19 mouse cellular contexts compared by ENCODE assay signal in the genomic region with DNA sequence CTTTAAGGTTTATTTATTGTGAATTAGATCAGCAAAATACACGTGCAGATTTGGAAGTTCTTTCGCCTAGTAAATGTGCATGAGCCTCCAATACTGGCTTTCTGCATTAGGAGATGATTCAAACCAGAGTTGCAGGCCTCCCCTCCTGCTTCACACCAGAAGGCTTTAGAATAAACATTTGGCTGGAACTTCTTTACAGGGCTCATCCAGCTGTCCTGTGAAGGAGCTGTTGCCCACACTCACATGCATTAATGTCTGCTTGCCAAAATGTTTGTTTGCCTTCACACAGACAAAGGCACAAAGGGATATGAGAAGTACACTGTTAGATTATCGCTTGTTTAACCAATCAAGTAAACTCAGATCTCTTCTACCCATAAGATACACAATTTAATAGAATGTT.
DNase-seq lines count a peak whose midpoint lies in the region; ATAC-seq and TF ChIP-seq lines count a peak whose summit lies in the region.
"Had no signal": no experiment of that assay in that cellular context is flagged by ENCODE, and none has a peak within 500 bp of the region (broad histone marks: within the 10 kb centered on the region; RNA-seq: fewer than 3 reads in every experiment).

No protein-coding gene starts in this region.

- TF ChIP-seq CTCF in brain, embryonic 14.5 days (IDR thresholded peaks at IDR 0.05; ENCODE audit: borderline replicate concordance, extremely low read depth, insufficient read depth, insufficient read length) = no peak

- 68% methylated on average over 3 of the region's 3 CpGs for WGBS in forebrain, embryonic 13.5 days
- WGBS in forebrain, embryonic 10.5 days = 81% methylated on average over 3 of the region's 3 CpGs
- WGBS in heart, embryonic 10.5 days = 78% methylated on average over 3 of the region's 3 CpGs

- no peak overlapping the region for H3K4me3 ChIP-seq in forebrain, embryonic 13.5 days
- no peak overlapping the region for H3K4me3 ChIP-seq in forebrain, embryonic 10.5 days
- no peak overlapping the region for H3K4me3 ChIP-seq in heart, embryonic 10.5 days
- H3K4me3 ChIP-seq: heart, embryonic 15.5 days; neural tube, embryonic 12.5 days had no signal

- no peak overlapping the region for H3K4me2 ChIP-seq in forebrain, embryonic 13.5 days
- H3K4me2 ChIP-seq: heart, embryonic 15.5 days; neural tube, embryonic 12.5 days had no signal

- no peak overlapping the region for H3K9ac ChIP-seq in forebrain, embryonic 13.5 days
- H3K9ac ChIP-seq: heart, embryonic 15.5 days; neural tube, embryonic 12.5 days had no signal

- H3K4me1 ChIP-seq in forebrain, embryonic 13.5 days = no peaks in the 10 kb centered on the region
- no peaks in the 10 kb centered on the region for H3K4me1 ChIP-seq in forebrain, embryonic 10.5 days
- no peaks in the 10 kb centered on the region for H3K4me1 ChIP-seq in heart, embryonic 10.5 days
- H3K4me1 ChIP-seq: neural tube, embryonic 12.5 days had no signal

- H3K27me3 ChIP-seq in forebrain, embryonic 13.5 days = no peaks in the 10 kb centered on the region
- no peaks in the 10 kb centered on the region for H3K27me3 ChIP-seq in forebrain, embryonic 10.5 days (ENCODE audit: poor library complexity, severe bottlenecking)
- H3K27me3 ChIP-seq in heart, embryonic 10.5 days (ENCODE audit: insufficient read depth, poor library complexity, severe bottlenecking) = no peaks in the 10 kb centered on the region
- H3K27me3 ChIP-seq: CH12.LX; heart, embryonic 15.5 days; neural tube, embryonic 12.5 days had no signal

- no peak for TF ChIP-seq POLR2A in brain, embryonic 14.5 days (IDR thresholded peaks at IDR 0.05; ENCODE audit: borderline replicate concordance, extremely low read depth, insufficient read depth, insufficient read length, poor library complexity, severe bottlenecking)

- DNase-seq in forebrain, embryonic 10.5 days (ENCODE audit: extremely low spot score, low spot score) = no peak
- DNase-seq in layer of hippocampus, adult 18-20 months (ENCODE audit: low spot score in 2 of 2) = peak; percentile 47 to 68
- no peak for DNase-seq in layer of hippocampus, postnatal 10 days (ENCODE audit: low spot score in 2 of 2)
- DNase-seq in brain, embryonic 14.5 days (ENCODE audit: low read depth) = peak; percentile 84
- peak; percentile 19 for DNase-seq in right cerebral cortex, postnatal 25 days
- DNase-seq in heart, embryonic 10.5 days (ENCODE audit: low spot score) = no peak
- DNase-seq: adrenal gland, postnatal 14 days; cerebellum, adult 8-10 months; embryo, embryonic 11 days; heart, adult 11 months; kidney, adult 9 months; kidney, postnatal 4 days; lung, adult 18-20 months; lung, postnatal 36 days; thymus, postnatal 25 days had no signal

- peak; percentile 80 for ATAC-seq in forebrain, embryonic 13.5 days

- no peak overlapping the region for H3K27ac ChIP-seq in forebrain, embryonic 13.5 days
- no peak overlapping the region for H3K27ac ChIP-seq in forebrain, embryonic 10.5 days
- H3K27ac ChIP-seq in heart, embryonic 10.5 days = no peak overlapping the region
- H3K27ac ChIP-seq: heart, embryonic 15.5 days; neural tube, embryonic 12.5 days had no signal

- no peaks in the 10 kb centered on the region for H3K36me3 ChIP-seq in forebrain, embryonic 13.5 days (ENCODE audit: poor library complexity, severe bottlenecking)
- H3K36me3 ChIP-seq in forebrain, embryonic 10.5 days (replicated peaks) = no peaks in the 10 kb centered on the region
- H3K36me3 ChIP-seq in heart, embryonic 10.5 days = no peaks in the 10 kb centered on the region
- H3K36me3 ChIP-seq: heart, embryonic 15.5 days; neural tube, embryonic 12.5 days had no signal

- no peaks in the 10 kb centered on the region for H3K9me3 ChIP-seq in forebrain, embryonic 13.5 days (replicated peaks)
- no peaks in the 10 kb centered on the region for H3K9me3 ChIP-seq in forebrain, embryonic 10.5 days
- H3K9me3 ChIP-seq in heart, embryonic 10.5 days = no peaks in the 10 kb centered on the region
- H3K9me3 ChIP-seq: heart, embryonic 15.5 days; neural tube, embryonic 12.5 days had no signal

Comparison
In these comparisons a context has a peak if more than half of its experiments do, and no peak if none do; other contexts are left out.
1. DNase-seq: peak in layer of hippocampus, adult 18-20 months (2 of 2), brain, embryonic 14.5 days (single experiment) and right cerebral cortex, postnatal 25 days (single experiment); none in forebrain, embryonic 10.5 days (single experiment), layer of hippocampus, postnatal 10 days (0 of 2) and heart, embryonic 10.5 days (single experiment).